Mouse (Mus musculus) erythroblast, embryonic 14.5 days (primary cell): ENCODE measurements around the gene Tulp2. TPM values are rescaled to one million over a fixed set of nuclear protein-coding genes. Genes with fewer than 3 reads are reported as not detected.
A peak's percentile ranks its signal among the peaks of the same experiment; 100 is the strongest.
"Not testable (repeated sequence)": the region's sequence is repeated elsewhere in the genome, so short reads cannot be mapped to it uniquely, and the experiment has no call there.

Experiments
- H3K27me3 ChIP-seq: 2 replicates; pipeline ENCODE4 v1.6.1; 2012; ENCODE audit warnings: inconsistent platforms; ENCODE audit not compliant: control insufficient read depth
- H3K36me3 ChIP-seq: 2 replicates; pipeline ENCODE4 v1.6.1; 2012; ENCODE audit warnings: mild to moderate bottlenecking, inconsistent platforms; ENCODE audit not compliant: control insufficient read depth
- H3K4me1 ChIP-seq: 2 replicates; pipeline ENCODE4 v1.6.1; 2012; ENCODE audit warnings: inconsistent platforms; ENCODE audit not compliant: control insufficient read depth
- H3K4me3 ChIP-seq: replicated peaks from 2 replicates; pipeline ENCODE3; 2012; ENCODE audit warnings: moderate library complexity, mild to moderate bottlenecking, inconsistent platforms
- H3K9me3 ChIP-seq: 2 replicates; pipeline ENCODE4 v1.6.1; 2012; ENCODE audit warnings: low read length, inconsistent platforms, mixed read lengths; ENCODE audit not compliant: control insufficient read depth
- GATA1 ChIP-seq: IDR thresholded peaks from 2 replicates; pipeline ENCODE4 v1.6.1; 2012; ENCODE audit warnings: low read length, inconsistent platforms, mixed read lengths
- TAL1 ChIP-seq: IDR thresholded peaks from 3 replicates; pipeline ENCODE4 v1.6.1; 2012; ENCODE audit warnings: low read length, inconsistent platforms, mixed read lengths
- polyA plus RNA-seq: library from polyadenylated mRNA; stranded (reverse); fragments of >175 nt; gene quantifications from 2 replicates; pipeline ENCODE4 v1.2.3, GENCODE M21; 2012

The Tulp2 gene
- polyA plus RNA-seq, 1 experiment: 0.08 TPM

DNA sequence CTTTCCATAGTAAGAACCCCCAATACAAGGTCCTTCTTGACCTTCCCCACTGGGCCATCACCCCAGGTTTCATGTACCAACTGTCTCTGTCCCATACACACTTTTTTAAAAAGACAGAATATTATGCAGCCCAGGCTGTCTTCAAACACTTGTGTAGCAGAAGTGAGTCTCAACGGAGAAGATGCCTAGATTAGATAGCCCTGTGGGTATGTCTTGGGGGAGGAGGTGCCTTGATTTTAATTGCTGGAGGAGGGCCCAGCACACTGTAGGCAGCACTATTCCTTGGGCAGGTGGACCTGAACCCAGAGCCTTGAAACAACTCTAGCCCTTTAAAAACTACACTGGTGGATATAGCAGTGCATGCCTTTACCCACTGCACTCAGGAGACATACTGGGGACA is 489 bp downstream of the Tulp2 start:
- H3K4me1 ChIP-seq: peaks cover 38% of the 10 kb centered on the region
- H3K4me3 ChIP-seq: no peak overlapping the region
- no peaks in the 10 kb centered on the region for H3K9me3 ChIP-seq
- H3K36me3 ChIP-seq: peaks cover 6% of the 10 kb centered on the region; the same call in 1 of the 2 replicates
- H3K27me3 ChIP-seq: no peaks in the 10 kb centered on the region
- no peak for TF ChIP-seq GATA1
- no peak for TF ChIP-seq TAL1

DNA sequence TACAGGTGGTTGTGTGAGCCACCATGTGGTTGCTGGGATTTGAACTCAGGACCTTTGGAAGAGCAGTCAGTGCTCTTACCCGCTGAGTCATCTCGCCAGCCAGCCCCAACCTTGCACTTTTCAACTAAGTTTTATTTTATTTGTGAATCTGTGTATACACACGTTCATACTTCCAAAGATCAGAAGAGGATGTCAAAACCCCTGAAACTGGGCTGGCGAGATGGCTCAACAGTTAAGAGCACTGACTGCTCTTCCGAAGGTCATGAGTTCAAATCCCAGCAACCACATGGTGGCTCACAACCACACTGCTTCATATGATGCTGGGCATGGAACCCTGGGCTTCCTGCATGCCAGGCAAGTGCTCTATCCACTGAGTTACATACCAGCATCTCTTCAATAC is 3.3 kb downstream of the Tulp2 start:
- H3K27me3 ChIP-seq, H3K4me3 ChIP-seq, H3K36me3 ChIP-seq, H3K9me3 ChIP-seq: not testable (repeated sequence)
- H3K4me1 ChIP-seq: peaks cover 59% of the 10 kb centered on the region

DNA sequence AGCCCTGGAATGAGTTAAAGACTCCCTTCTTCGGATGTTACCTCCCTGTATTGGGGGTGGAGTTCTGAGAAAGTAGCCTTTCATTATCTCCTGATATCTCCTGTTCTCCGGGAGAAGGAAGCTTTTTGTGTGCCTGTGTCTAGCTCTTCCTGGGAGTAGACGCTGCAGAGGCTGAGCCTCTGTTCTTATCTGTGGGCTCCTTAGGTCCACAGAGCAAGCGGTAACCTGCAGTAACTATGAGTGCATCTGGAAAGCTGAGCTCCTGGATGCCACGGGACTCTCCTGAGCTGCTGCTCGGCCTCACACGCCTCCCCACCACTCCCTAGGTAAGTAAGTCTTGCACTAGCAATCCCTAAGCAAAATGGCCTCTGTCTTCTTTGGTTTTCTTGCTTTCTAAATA is 4.5 kb downstream of the Tulp2 start:
- Histone ChIP-seq H3K4me1 (peaks cover 67% of the 10 kb centered on the region), H3K27me3 (no peaks in the 10 kb centered on the region), H3K36me3 (no peaks in the 10 kb centered on the region; the same call in 1 of the 2 replicates), H3K4me3 (no peak overlapping the region), H3K9me3 (no peaks in the 10 kb centered on the region)
- TF ChIP-seq TAL1 (no peak), GATA1 (peak; percentile 3; the same call in 1 of the 2 replicates)

DNA sequence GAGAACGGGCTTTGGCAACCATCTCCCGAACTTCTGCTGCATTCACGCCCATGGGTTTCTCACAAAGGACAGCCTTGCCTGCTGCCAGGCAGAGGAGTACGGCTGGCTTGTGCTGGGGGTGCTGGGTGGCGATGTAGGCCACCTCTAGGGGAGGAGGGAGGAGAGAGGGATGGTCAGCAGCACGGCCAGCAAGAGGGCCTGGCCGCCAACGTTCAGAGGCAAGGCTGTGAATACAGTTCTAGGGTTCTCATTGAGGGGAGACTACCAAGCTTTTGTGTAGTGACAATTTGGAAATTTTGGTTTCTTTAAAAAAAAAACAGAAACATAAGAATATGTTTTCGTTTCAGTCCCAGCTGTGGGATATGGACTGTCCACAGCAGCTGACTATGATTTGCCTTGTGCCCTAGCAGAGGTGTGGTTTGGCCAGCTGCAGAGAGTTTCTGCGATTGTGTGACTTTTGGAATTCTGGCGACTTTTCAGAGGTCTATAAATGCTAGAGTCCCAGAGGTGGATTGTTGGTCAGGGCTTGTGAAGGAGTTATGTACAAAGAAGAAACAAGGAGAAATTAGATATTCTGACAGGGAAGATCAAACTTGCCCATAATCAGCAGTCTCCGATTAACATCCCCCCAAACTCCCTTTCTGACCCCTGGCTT is 5.2 kb downstream of the Tulp2 start, which contains the start of gene Gm45808:
Gm45808 (minus strand) TSS at position 51 of the 655 bp plus-strand sequence.
- H3K27me3 ChIP-seq: no peaks in the 10 kb centered on the region
- peaks cover 4% of the 10 kb centered on the region for H3K36me3 ChIP-seq
- H3K9me3 ChIP-seq: no peaks in the 10 kb centered on the region
- no peak within 1 kb of the TSS for H3K4me3 ChIP-seq
- no peak for TF ChIP-seq GATA1
- no peak for TF ChIP-seq TAL1
- peaks cover 68% of the 10 kb centered on the region for H3K4me1 ChIP-seq

DNA sequence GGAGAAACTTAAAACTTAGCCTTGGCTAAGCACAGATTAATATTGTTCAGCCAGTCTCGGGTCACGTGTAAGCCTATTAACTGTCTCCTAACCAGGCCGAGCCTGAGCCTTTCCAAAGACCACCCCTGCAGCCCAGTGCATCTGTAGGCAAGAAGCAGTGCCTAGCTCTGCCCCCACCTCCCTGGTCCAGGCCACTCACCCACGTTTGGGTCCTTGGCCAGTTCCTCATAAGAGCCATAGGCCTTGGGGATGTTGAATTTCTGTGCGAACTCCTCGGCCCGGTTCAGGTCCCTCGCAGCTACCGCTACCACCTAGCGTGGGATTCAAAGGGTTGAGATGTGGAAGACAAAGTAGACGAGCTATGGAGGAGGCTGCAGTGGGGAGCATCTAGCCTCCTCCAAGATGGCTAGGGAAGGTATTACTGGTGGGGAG is 6.2 kb downstream of the Tulp2 start:
- Histone ChIP-seq H3K27me3 (no peaks in the 10 kb centered on the region), H3K4me1 (peaks cover 69% of the 10 kb centered on the region), H3K4me3 (peak overlapping the region; percentile 69), H3K36me3 (peaks cover 14% of the 10 kb centered on the region), H3K9me3 (no peaks in the 10 kb centered on the region)
- no peak for TF ChIP-seq GATA1
- TF ChIP-seq TAL1: no peak

DNA sequence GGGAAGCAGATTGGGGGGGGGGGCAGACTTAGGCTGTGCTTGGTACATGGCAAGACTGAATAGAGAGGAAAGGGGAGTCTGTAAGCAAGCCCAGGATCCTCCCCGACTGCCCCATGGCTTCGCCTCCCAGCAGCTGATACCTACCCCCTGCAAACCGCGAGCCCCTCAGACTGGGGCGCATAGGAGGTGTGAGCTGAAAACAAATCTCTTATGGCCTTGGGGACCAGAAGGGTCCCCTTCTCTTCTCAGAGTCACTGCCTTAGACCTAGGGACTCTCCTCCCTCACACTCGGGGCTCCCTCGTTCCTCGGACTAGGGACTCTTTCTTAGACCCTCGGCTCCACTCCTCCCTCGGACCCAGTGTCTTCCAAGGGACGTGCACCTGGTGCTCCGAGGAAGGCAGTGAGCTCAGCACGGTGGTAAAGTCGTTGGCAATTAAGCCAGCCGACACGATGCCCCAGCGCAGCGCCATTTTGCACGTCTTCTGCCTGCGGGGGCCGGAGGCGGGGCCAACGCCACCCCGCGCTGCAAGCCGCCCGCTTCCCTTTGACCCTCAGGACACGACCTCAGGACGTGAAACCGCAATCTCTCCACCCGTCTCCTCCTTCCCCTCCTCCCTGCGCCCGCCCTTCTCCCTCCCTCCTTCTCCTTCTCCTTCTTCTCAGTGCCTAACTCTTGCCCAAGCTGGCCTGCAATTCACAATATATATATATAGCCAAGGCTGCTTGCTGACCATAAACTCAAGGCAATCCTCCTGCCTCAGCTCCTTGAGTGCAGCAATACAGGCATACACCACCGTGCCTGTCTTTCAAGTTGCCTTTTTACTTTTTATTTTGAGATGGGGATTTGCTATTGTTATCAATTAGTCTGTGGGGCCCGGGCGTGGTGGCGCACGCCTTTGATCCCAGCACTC is 6.9 kb downstream of the Tulp2 start, which contains the start of gene Dhdh:
Dhdh (minus strand) TSS at position 513 of the 912 bp plus-strand sequence.
- TF ChIP-seq GATA1: no peak
- H3K36me3 ChIP-seq: peaks cover 20% of the 10 kb centered on the region
- H3K27me3 ChIP-seq: no peaks in the 10 kb centered on the region
- H3K4me1 ChIP-seq: peaks cover 75% of the 10 kb centered on the region
- no peaks in the 10 kb centered on the region for H3K9me3 ChIP-seq
- H3K4me3 ChIP-seq: peak within 1 kb of the TSS; percentile 69

DNA sequence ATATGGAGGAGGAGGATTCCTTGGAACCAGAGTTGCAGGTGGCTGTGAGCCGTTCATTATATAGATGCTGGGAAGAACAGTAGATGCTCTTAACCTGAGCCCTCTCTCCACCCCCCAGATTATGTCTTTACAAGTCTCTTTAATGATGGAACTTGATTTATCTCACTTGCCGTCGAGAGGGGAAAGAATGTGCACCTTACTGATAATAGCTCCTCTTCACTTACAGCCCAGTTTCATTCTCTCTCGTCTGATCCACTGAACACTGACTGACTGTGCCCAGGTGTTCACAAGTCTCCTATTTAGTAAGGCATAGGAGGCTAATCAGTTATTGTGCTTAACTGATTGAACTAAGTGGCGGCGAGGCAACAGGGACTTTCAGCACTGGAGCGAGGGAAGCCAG is 7.9 kb downstream of the Tulp2 start:
- Histone ChIP-seq H3K27me3 (no peaks in the 10 kb centered on the region), H3K36me3 (peaks cover 31% of the 10 kb centered on the region), H3K4me1 (peaks cover 82% of the 10 kb centered on the region), H3K9me3 (no peaks in the 10 kb centered on the region), H3K4me3 (peak overlapping the region; percentile 4)
- TF ChIP-seq TAL1: peak; percentile 64; the same call in 2 of the 3 replicates
- TF ChIP-seq GATA1: no peak

DNA sequence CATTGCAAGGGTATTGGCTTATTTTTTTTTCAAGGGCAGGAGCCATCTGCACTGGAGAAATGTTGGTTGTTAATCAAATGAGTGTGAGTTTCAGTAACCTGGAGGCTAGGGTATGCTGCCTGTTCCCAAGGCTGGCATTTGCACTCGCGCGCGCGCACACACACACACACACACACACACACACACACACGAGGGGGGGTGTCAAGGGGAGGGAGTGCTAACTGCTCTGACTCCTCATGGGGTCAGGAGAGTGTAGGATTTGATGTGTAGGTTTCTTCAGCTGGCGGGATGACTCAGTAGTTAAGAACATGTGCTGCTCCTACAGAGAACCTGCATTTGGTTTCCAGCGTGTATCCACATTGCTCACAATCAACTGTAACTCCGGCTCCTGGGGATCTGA is 9.1 kb downstream of the Tulp2 start:
- peaks cover 87% of the 10 kb centered on the region for H3K4me1 ChIP-seq
- no peak overlapping the region for H3K4me3 ChIP-seq
- H3K9me3 ChIP-seq: no peaks in the 10 kb centered on the region
- H3K36me3 ChIP-seq: peaks cover 43% of the 10 kb centered on the region
- TF ChIP-seq TAL1 (no peak), GATA1 (no peak)
- no peaks in the 10 kb centered on the region for H3K27me3 ChIP-seq

DNA sequence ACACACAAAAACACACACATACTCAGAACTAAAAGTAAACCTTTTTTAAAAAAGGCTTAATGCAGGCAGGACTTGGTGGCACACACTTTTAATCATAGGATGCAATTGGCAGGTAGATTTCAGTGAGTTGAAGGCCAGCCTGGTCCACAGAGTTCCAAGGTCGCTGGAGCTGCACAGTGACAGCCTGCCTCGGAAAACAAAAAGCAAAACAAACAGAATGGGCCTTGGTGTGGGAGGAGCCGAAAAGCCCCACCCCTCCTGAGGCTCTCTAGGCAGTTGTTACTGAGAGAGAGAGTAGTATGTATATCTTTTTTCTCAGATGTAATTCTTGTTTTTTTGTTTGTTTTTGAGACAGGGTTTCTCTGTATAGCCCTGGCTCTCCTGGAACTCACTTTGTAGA is 9.6 kb downstream of the Tulp2 start:
- H3K9me3 ChIP-seq: no peaks in the 10 kb centered on the region
- no peaks in the 10 kb centered on the region for H3K27me3 ChIP-seq
- H3K4me1 ChIP-seq: peaks cover 82% of the 10 kb centered on the region
- TF ChIP-seq TAL1 (no peak), GATA1 (no peak)
- H3K4me3 ChIP-seq: no peak overlapping the region
- peaks cover 47% of the 10 kb centered on the region for H3K36me3 ChIP-seq
